Mouse (Mus musculus): Measurements from ENCODE around the gene Dock3. TPM values are rescaled to one million over a fixed set of nuclear protein-coding genes. Genes with fewer than 3 reads are reported as not detected.

Dock3 gene
- polyA plus RNA-seq, 1 experiment: 0.45 TPM

DNA sequence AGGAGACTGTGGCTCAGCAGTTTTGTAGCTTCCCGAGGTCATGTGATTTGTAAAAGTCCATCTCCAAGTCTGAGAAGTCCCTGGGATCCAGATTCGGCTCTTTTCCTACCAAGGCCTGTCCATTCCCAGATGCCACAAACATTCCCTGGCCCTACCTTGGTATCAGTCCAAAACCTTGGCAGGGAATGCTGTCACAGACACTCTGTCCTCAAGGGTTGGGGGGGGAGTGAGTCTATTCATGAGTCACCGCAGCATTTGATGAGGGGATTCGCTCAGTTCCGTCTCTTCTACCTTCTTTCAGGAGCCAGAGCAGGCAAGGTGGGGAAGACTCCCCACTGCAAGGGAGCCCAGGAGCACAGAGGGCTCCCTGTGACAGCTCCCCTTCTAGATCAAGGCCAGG lies 44.0 kb upstream of the Dock3 start:
- Histone ChIP-seq H3K4me3 (ENCODE audit: insufficient read depth, low read depth, low read length) (no peak overlapping the region), H3K36me3 (ENCODE audit: control insufficient read depth, insufficient read depth, low read length) (no peaks in the 10 kb centered on the region), H3K27ac (ENCODE audit: insufficient read depth, low read depth, low read length) (no peak overlapping the region), H3K27me3 (replicated peaks; ENCODE audit: control insufficient read depth, insufficient read depth, low read length) (no peaks in the 10 kb centered on the region), H3K4me1 (ENCODE audit: control insufficient read depth, insufficient read depth, low read length) (peaks cover 12% of the 10 kb centered on the region; the same call in 1 of the 2 replicates)
- TF ChIP-seq CTCF (conservative IDR thresholded peaks at IDR 0.05; ENCODE audit: insufficient read depth, insufficient read length, low read depth, low read length) (no peak), POLR2A (IDR thresholded peaks at IDR 0.05; ENCODE audit: low read depth, low read length) (no peak)
- no peak for DNase-seq
- WGBS: 87% methylated on average over 5 of the region's 5 CpGs

DNA sequence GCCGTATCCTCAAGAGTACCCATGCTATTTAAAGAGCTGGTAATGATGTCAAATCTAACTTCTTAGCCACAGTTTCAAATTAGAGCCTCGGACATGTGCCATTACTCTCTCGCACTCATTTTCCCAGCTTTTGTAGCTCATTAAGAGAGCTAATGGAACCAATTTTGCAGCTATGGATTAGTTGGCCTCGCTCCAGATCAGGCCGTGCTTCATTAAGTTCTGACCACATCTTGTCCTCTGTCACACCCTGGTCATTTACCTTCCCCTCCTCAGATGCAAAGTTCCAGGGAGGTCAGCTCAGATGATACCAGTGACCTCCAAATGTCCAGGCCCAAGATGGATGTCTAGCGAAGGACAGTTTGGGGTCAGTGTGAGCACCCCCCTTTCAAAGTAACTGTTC lies 43.0 kb upstream of the Dock3 start:
- TF ChIP-seq POLR2A (IDR thresholded peaks at IDR 0.05; ENCODE audit: low read depth, low read length): no peak
- no peak for TF ChIP-seq CTCF (conservative IDR thresholded peaks at IDR 0.05; ENCODE audit: insufficient read depth, insufficient read length, low read depth, low read length)
- H3K4me1 ChIP-seq (ENCODE audit: control insufficient read depth, insufficient read depth, low read length): peaks cover 4% of the 10 kb centered on the region; the same call in 1 of the 2 replicates
- H3K27ac ChIP-seq (ENCODE audit: insufficient read depth, low read depth, low read length): no peak overlapping the region
- DNase-seq: no peak
- WGBS: 51% methylated on average over 6 of the region's 6 CpGs
- no peaks in the 10 kb centered on the region for H3K36me3 ChIP-seq (ENCODE audit: control insufficient read depth, insufficient read depth, low read length)
- H3K27me3 ChIP-seq (replicated peaks; ENCODE audit: control insufficient read depth, insufficient read depth, low read length): no peaks in the 10 kb centered on the region
- no peak overlapping the region for H3K4me3 ChIP-seq (ENCODE audit: insufficient read depth, low read depth, low read length)

DNA sequence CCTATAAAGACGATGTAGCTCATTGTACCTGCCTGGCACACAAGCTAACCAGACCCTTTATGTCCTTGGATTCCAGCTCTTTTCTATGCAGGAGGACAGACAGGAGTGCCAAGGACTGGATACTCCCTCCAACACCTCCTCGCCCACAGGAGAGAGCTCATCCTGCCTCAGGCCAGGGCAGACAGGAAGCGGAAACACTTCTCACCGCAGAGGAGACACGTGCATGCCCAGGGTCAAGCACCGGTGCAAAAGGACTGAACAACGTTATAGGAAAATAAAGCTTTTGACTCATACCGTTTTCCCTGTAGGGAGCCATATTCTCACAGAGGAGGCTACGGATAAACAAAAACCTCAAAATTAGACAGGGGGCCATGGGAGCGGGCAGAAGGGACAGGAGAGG lies 41.5 kb upstream of the Dock3 start:
- no peak overlapping the region for H3K4me3 ChIP-seq (ENCODE audit: insufficient read depth, low read depth, low read length)
- H3K27me3 ChIP-seq (replicated peaks; ENCODE audit: control insufficient read depth, insufficient read depth, low read length): no peaks in the 10 kb centered on the region
- no peak for DNase-seq
- no peak overlapping the region for H3K27ac ChIP-seq (ENCODE audit: insufficient read depth, low read depth, low read length)
- 66% methylated on average over 10 of the region's 10 CpGs for WGBS
- 0 out of 2 replicates have a peak, but pooled peaks cover 4% of the 10 kb centered on the region for H3K4me1 ChIP-seq (ENCODE audit: control insufficient read depth, insufficient read depth, low read length)
- H3K36me3 ChIP-seq (ENCODE audit: control insufficient read depth, insufficient read depth, low read length): no peaks in the 10 kb centered on the region
- TF ChIP-seq CTCF (conservative IDR thresholded peaks at IDR 0.05; ENCODE audit: insufficient read depth, insufficient read length, low read depth, low read length): no peak
- no peak for TF ChIP-seq POLR2A (IDR thresholded peaks at IDR 0.05; ENCODE audit: low read depth, low read length)

DNA sequence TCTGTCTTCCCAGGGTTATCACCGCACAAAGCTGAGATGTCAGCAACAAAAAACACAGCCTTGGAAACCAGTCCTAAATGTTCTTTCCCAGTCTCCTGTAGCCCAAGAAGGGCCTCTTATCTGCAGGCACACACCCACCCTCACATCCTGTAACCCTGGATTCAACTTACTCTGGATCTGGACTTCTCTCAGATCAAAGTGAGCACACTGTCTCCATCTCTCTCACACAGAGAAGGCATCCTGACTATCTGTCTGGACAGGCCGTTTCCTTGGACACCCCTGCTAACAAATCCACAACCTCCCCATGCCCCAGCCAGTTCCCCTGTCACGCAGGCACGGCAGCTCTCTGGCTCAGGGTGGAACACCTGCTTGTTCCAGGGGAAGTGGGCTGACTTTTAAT lies 40.6 kb upstream of the Dock3 start:
- Histone ChIP-seq H3K27ac (ENCODE audit: insufficient read depth, low read depth, low read length) (no peak overlapping the region), H3K36me3 (ENCODE audit: control insufficient read depth, insufficient read depth, low read length) (no peaks in the 10 kb centered on the region), H3K27me3 (replicated peaks; ENCODE audit: control insufficient read depth, insufficient read depth, low read length) (no peaks in the 10 kb centered on the region), H3K4me1 (ENCODE audit: control insufficient read depth, insufficient read depth, low read length) (0 out of 2 replicates have a peak, but pooled peaks cover 4% of the 10 kb centered on the region), H3K4me3 (ENCODE audit: insufficient read depth, low read depth, low read length) (no peak overlapping the region)
- TF ChIP-seq CTCF (conservative IDR thresholded peaks at IDR 0.05; ENCODE audit: insufficient read depth, insufficient read length, low read depth, low read length) (no peak), POLR2A (IDR thresholded peaks at IDR 0.05; ENCODE audit: low read depth, low read length) (no peak)
- no peak for DNase-seq
- WGBS: 68% methylated on average over 4 of the region's 4 CpGs

DNA sequence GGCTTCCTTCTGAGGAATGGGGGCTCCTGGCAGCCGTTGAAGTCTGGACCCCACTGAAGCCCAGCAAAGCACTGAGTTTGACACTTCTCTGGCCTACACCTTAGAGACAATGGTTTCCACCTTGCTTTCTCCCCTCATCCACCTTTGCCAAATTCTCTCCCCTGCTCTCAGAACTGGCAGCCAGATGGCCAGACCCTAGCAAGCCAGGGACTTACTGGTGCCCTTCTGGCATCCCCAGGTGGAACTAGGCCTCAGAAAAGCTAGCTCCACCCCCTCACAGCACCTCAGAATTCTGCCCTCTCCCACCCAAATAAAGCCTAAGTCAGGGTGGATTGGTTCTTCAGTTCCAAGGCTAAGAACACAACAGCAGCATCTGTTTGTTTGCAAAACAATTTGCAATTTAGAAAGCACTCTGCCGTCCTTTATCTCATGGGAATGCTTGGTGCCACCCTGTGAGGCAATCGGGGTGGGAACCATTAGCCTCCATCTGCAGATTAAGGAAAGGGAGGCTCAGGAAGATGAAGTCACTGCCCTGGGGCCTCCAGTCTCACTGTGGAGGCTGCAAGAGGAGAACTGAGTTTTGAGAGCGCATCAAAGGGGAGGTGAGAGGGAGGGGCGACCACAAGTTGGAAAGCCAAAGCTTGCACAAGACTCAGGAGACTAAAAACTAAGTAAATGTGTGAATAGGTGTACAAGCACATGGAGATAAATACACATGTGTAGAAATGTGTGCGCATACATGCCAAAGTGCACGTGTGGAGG lies 39.6 kb upstream of the Dock3 start:
- WGBS: 85% methylated on average over 7 of the region's 7 CpGs
- no peak overlapping the region for H3K4me3 ChIP-seq (ENCODE audit: insufficient read depth, low read depth, low read length)
- no peak for DNase-seq
- 0 out of 2 replicates have a peak, but pooled peaks cover 4% of the 10 kb centered on the region for H3K4me1 ChIP-seq (ENCODE audit: control insufficient read depth, insufficient read depth, low read length)
- H3K36me3 ChIP-seq (ENCODE audit: control insufficient read depth, insufficient read depth, low read length): no peaks in the 10 kb centered on the region
- no peaks in the 10 kb centered on the region for H3K27me3 ChIP-seq (replicated peaks; ENCODE audit: control insufficient read depth, insufficient read depth, low read length)
- no peak for TF ChIP-seq CTCF (conservative IDR thresholded peaks at IDR 0.05; ENCODE audit: insufficient read depth, insufficient read length, low read depth, low read length)
- TF ChIP-seq POLR2A (IDR thresholded peaks at IDR 0.05; ENCODE audit: low read depth, low read length): no peak
- H3K27ac ChIP-seq (ENCODE audit: insufficient read depth, low read depth, low read length): no peak overlapping the region

DNA sequence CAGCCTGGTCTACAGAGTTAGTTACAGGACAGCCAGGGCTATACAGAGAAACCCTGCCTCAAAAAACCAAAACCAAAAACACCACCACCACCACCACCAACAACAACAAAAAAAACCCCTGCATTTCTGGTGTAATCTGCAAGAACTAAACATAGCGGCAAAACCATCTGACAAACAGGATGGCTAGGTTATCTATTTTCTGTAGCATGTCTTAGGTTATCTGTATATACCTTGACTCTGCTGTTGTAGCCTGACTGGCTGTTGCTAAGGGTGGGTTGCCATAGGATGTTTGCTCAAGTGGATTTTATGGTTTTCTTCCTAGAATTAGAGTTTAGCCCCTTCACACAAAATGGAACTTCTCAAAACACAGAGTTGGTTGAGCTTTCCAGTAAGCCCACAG lies 38.1 kb upstream of the Dock3 start:
- 100% methylated on average over 1 of the region's 1 CpGs for WGBS
- TF ChIP-seq POLR2A (IDR thresholded peaks at IDR 0.05; ENCODE audit: low read depth, low read length): no peak
- no peak for TF ChIP-seq CTCF (conservative IDR thresholded peaks at IDR 0.05; ENCODE audit: insufficient read depth, insufficient read length, low read depth, low read length)
- no peaks in the 10 kb centered on the region for H3K4me1 ChIP-seq (ENCODE audit: control insufficient read depth, insufficient read depth, low read length)
- DNase-seq: no peak
- no peaks in the 10 kb centered on the region for H3K27me3 ChIP-seq (replicated peaks; ENCODE audit: control insufficient read depth, insufficient read depth, low read length)
- no peaks in the 10 kb centered on the region for H3K36me3 ChIP-seq (ENCODE audit: control insufficient read depth, insufficient read depth, low read length)
- no peak overlapping the region for H3K4me3 ChIP-seq (ENCODE audit: insufficient read depth, low read depth, low read length)
- no peak overlapping the region for H3K27ac ChIP-seq (ENCODE audit: insufficient read depth, low read depth, low read length)

DNA sequence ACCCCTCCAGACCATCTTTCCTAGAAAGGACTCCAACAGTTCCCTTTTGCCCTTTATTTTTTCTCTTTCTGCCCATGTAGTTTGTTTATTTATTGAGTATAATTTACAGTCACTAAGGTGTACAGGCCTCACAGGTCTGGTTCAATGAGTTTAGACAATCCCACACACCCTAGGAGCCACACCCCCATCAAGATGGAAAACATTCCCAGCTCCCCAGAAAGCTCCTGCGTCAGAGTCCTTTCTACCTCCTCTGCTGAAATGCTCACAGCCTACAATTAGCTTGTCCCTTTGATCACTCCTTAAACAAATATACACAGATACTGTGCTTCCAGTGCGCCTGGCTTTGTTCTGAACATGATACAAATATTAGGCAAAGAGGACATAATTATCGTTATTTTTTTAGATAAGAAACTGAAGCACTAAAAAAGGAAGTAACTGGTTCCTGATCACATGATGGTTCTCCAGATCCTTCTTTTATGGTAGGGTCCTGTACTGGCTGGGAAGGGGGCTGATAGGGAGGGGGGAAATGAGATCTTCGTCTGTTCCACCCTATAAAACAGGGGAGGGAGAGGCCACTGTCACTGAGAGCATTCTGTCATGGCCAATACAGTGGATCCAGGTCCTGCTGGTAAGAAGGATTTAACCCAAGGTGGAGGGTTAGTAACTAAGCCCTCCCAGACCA lies 36.2 kb upstream of the Dock3 start:
- Histone ChIP-seq H3K27me3 (replicated peaks; ENCODE audit: control insufficient read depth, insufficient read depth, low read length) (no peaks in the 10 kb centered on the region), H3K36me3 (ENCODE audit: control insufficient read depth, insufficient read depth, low read length) (no peaks in the 10 kb centered on the region), H3K4me1 (ENCODE audit: control insufficient read depth, insufficient read depth, low read length) (no peaks in the 10 kb centered on the region), H3K4me3 (ENCODE audit: insufficient read depth, low read depth, low read length) (no peak overlapping the region), H3K27ac (ENCODE audit: insufficient read depth, low read depth, low read length) (no peak overlapping the region)
- 42% methylated on average over 4 of the region's 4 CpGs for WGBS
- TF ChIP-seq POLR2A (IDR thresholded peaks at IDR 0.05; ENCODE audit: low read depth, low read length) (no peak), CTCF (conservative IDR thresholded peaks at IDR 0.05; ENCODE audit: insufficient read depth, insufficient read length, low read depth, low read length) (no peak)
- DNase-seq: no peak
